Mouse (Mus musculus) ES-Bruce4 (cell line): ENCODE data around the gene Zfp512b. TPM values are rescaled to one million over a fixed set of nuclear protein-coding genes. Genes with fewer than 3 reads are reported as not detected.

ENCODE experiments used
- H3K27ac ChIP-seq: 2 replicates; pipeline ENCODE4 v1.5.1; 2012; ENCODE audit warnings: low read length, inconsistent platforms; ENCODE audit not compliant: insufficient read depth
- H3K27me3 ChIP-seq: 2 replicates; pipeline ENCODE4 v1.6.1; 2012; ENCODE audit warnings: mild to moderate bottlenecking, low read length, inconsistent platforms; ENCODE audit not compliant: control insufficient read depth, poor library complexity, insufficient read depth, severe bottlenecking
- H3K36me3 ChIP-seq: 2 replicates; pipeline ENCODE4 v1.6.1; 2012; ENCODE audit warnings: inconsistent platforms, mild to moderate bottlenecking, low read length, moderate library complexity; ENCODE audit not compliant: control insufficient read depth, poor library complexity, insufficient read depth, severe bottlenecking
- H3K4me1 ChIP-seq: one replicate; pipeline ENCODE4 v1.8.1; 2011; ENCODE audit warnings: low read length; ENCODE audit not compliant: control insufficient read depth, insufficient read depth
- H3K4me3 ChIP-seq: 2 replicates; pipeline ENCODE4 v1.5.1; 2011; ENCODE audit warnings: low read depth, mild to moderate bottlenecking, low read length
- H3K9ac ChIP-seq: 2 replicates; pipeline ENCODE4 v1.6.1; 2012; ENCODE audit warnings: low read depth, mild to moderate bottlenecking, inconsistent platforms; ENCODE audit not compliant: poor library complexity, severe bottlenecking
- H3K9me3 ChIP-seq: replicated peaks from 2 replicates; pipeline ENCODE4 v1.6.1; 2012; ENCODE audit warnings: mild to moderate bottlenecking, low read length, inconsistent platforms; ENCODE audit not compliant: control insufficient read depth, poor library complexity, insufficient read depth, severe bottlenecking
- CTCF ChIP-seq: IDR thresholded peaks from one replicate; pipeline ENCODE4 v1.8.1; 2011; ENCODE audit warnings: low read depth, low read length
- EP300 ChIP-seq: IDR thresholded peaks from 2 replicates; pipeline ENCODE4 v1.6.1; 2011; ENCODE audit warnings: low read depth, low read length; ENCODE audit not compliant: insufficient read depth
- POLR2A ChIP-seq: IDR thresholded peaks from one replicate; pipeline ENCODE4 v1.8.1; 2011; ENCODE audit warnings: low read length; ENCODE audit not compliant: insufficient read depth
- polyA plus RNA-seq: library from polyadenylated mRNA; stranded (reverse); fragments of >200 nt; gene quantifications from 2 replicates; pipeline ENCODE4 v1.2.4, GENCODE M21; 2011; ENCODE audit warnings: low read depth; ENCODE audit not compliant: missing spikeins, insufficient read depth, insufficient read length

Gene Zfp512b
- polyA plus RNA-seq, 1 experiment, result 14.6 TPM

- H3K4me3 ChIP-seq, result peak within 1 kb of the TSS; percentile 89
- H3K27me3 ChIP-seq, result no peaks in the 10 kb centered on the region
- H3K9me3 ChIP-seq, result no peaks in the 10 kb centered on the region
- peak within 1 kb of the TSS; percentile 98 for H3K9ac ChIP-seq
- TF ChIP-seq EP300, result no peak
- no peak for TF ChIP-seq POLR2A
- TF ChIP-seq CTCF, result no peak
- no peaks in the 10 kb centered on the region for H3K4me1 ChIP-seq
- no peak within 1 kb of the TSS for H3K27ac ChIP-seq
- peaks cover 8% of the 10 kb centered on the region; the same call in 1 of the 2 replicates for H3K36me3 ChIP-seq
Observed at GRCm38 (mm10) chr2:181591528-181592085, 996 bp downstream of the Zfp512b start, which contains the start of gene Prpf6. Gene Prpf6 (plus strand): TSS chr2:181591868.

DNA sequence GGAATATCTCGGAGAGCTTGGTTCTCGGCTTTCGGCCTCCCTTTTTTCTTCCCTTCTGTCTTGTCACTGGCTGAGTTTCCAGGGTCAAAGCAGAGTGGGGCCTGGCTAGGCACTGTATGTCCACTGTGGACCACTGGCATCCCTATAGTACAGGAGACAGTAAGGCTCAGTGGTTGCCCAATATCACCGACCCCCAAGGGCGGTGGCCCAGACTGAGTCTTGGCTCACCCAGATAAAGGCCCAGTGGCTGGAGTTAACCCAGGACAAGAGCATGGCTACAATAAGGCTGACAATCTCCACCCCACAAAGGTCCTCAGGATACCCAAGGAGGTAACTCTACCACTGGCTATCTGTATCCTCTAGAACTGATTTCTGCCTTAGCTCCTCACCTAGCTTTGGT is 2.1 kb downstream of the Zfp512b start:
- H3K4me1 ChIP-seq, result no peaks in the 10 kb centered on the region
- H3K27ac ChIP-seq, result no peak overlapping the region
- no peak overlapping the region for H3K4me3 ChIP-seq
- peaks cover 8% of the 10 kb centered on the region; the same call in 1 of the 2 replicates for H3K36me3 ChIP-seq
- no peaks in the 10 kb centered on the region for H3K27me3 ChIP-seq
- TF ChIP-seq CTCF (no peak), EP300 (no peak), POLR2A (no peak)
- H3K9ac ChIP-seq, result no peak overlapping the region
- no peaks in the 10 kb centered on the region for H3K9me3 ChIP-seq

GRCm38 (mm10) chr2:181589732-181590105 is 2.9 kb downstream of the Zfp512b start:
- TF ChIP-seq CTCF (no peak), POLR2A (no peak), EP300 (no peak)
- Histone ChIP-seq H3K36me3 (peaks cover 8% of the 10 kb centered on the region; the same call in 1 of the 2 replicates), H3K9me3 (no peaks in the 10 kb centered on the region), H3K9ac (no peak overlapping the region), H3K27ac (no peak overlapping the region), H3K4me1 (no peaks in the 10 kb centered on the region), H3K4me3 (no peak overlapping the region), H3K27me3 (no peaks in the 10 kb centered on the region)

DNA sequence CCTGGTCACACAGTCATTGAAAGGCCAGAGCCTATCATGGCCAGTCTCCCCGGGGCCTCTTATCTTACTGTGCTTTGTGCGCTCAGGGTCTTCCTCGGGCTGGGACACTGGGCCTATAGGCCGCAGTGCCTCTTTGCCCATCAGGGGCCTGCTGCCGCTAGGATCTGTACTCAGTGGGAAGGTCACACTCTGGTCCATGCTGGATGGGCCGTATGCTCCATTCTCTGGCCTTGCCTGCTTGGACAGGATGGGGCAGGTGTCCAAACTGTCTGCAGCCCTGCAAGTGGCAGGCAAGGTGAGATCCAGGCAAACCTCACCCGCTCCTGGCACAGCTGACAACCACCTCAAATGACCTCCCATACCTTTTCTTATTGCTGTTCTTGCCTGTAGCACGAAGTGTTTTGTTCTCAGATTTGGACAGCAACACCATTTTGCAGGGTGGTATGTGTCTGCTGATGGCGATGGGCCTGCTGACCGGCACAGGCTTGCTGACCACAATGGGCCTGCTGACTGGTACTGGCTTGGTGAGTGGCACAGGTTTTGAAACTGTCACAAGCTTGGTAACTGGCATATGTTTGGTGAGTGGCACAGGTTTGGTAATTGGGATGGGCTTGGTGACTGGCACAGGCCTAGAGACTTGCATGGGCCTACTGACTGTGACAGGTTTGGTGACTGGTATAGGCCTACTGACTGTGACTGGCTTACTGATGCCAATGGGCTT is 3.4 kb downstream of the Zfp512b start:
- H3K36me3 ChIP-seq, result peaks cover 8% of the 10 kb centered on the region; the same call in 1 of the 2 replicates
- no peak overlapping the region for H3K4me3 ChIP-seq
- TF ChIP-seq EP300 (no peak), CTCF (no peak), POLR2A (no peak)
- H3K9ac ChIP-seq, result no peak overlapping the region
- H3K27ac ChIP-seq, result no peak overlapping the region
- no peaks in the 10 kb centered on the region for H3K9me3 ChIP-seq
- no peaks in the 10 kb centered on the region for H3K4me1 ChIP-seq
- no peaks in the 10 kb centered on the region for H3K27me3 ChIP-seq

- no peak overlapping the region for H3K27ac ChIP-seq
- no peak overlapping the region for H3K9ac ChIP-seq
- no peaks in the 10 kb centered on the region for H3K27me3 ChIP-seq
- H3K36me3 ChIP-seq, result peaks cover 8% of the 10 kb centered on the region; the same call in 1 of the 2 replicates
- no peak overlapping the region for H3K4me3 ChIP-seq
- H3K9me3 ChIP-seq, result no peaks in the 10 kb centered on the region
- H3K4me1 ChIP-seq, result no peaks in the 10 kb centered on the region
- no peak for TF ChIP-seq EP300
- no peak for TF ChIP-seq POLR2A
- TF ChIP-seq CTCF, result no peak
Observed at GRCm38 (mm10) chr2:181588229-181588780, 4.3 kb downstream of the Zfp512b start.

GRCm38 (mm10) chr2:181587796-181588195 is 4.8 kb downstream of the Zfp512b start:
- peaks cover 8% of the 10 kb centered on the region; the same call in 1 of the 2 replicates for H3K36me3 ChIP-seq

More at GRCm38 (mm10) chr2:181587796-181588195, 4.8 kb downstream of the Zfp512b start:
- no peaks in the 10 kb centered on the region for H3K9me3 ChIP-seq
- H3K4me3 ChIP-seq, result no peak overlapping the region
- TF ChIP-seq EP300 (no peak), POLR2A (no peak), CTCF (peak; percentile 46)
- H3K27me3 ChIP-seq, result no peaks in the 10 kb centered on the region
- no peaks in the 10 kb centered on the region for H3K4me1 ChIP-seq
- no peak overlapping the region for H3K9ac ChIP-seq
- H3K27ac ChIP-seq, result no peak overlapping the region
